Mouse (Mus musculus) cerebellum, adult 9-10 months (tissue): ENCODE results near the gene Trim43b.
A peak's percentile ranks its signal among the peaks of the same experiment; 100 is the strongest.
"Not testable (repeated sequence)": the region's sequence is repeated elsewhere in the genome, so short reads cannot be mapped to it uniquely, and the experiment has no call there.

Source experiments
- DNase-seq: peaks from one replicate; pipeline ENCODE4 v3.0.0; 2022

The Trim43b gene

DNA sequence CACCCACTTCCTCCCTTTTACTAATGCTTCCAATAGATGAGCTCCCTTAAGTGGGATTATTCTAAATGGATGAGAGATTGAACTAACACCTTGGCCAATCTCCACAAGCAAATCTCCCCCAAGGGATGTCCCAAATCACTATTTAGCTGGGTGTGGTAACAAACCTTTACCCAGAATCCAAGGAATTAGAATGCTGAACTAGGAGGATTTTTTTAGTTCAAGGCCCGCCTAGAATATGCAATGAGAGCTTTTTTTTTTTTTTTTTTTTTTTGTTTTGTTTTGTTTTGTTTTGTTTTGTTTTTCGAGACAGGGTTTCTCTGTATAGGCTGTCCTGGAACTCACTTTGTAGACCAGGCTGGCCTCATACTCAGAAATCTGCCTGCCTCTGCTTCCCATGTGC is at the start of gene Trim43b:
Gene Trim43b, minus strand, starts transcription at position 101 of the 400 bp plus-strand sequence.
- not testable (repeated sequence) for DNase-seq

DNA sequence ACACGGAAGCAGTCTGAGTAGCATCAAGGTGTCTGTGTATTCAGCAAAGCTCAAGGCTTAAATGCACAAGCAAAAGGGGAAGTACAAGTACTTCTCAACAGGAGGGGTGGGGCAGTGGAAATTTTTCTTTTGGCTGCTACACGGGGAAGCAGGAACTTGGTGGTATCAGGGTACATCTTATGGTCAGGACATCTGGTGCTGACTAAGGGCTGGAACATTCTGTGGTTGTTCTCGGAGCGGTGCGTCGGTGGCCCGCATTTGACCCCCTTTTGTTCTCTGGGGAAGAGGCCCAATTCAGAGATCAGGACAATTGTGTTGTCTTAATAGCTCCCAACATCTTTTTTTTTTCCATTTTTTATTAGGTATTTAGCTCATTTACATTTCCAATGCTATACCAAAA is 11.9 kb upstream of the Trim43b start:
- not testable (repeated sequence) for DNase-seq

DNA sequence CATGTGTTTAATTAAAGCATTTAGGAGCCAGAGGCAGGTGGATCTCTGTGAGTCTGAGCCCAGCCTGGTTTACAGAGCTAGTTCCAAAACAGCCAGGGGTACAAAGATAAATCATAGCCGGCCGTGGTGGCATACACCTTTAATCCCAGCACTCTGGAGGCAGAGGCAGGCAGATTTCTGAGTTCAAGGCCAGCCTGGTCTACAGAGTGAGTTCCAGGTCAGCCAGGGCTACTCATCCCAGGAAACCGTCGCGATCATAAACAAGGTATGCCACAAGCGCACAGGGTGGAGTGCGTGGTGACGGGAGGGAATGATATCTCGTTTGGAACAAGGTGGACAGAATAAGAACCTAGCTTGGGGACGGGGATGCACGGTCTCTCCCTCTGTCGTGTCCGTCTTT is 5.9 kb downstream of the Trim43b start:
- DNase-seq = not testable (repeated sequence)

DNA sequence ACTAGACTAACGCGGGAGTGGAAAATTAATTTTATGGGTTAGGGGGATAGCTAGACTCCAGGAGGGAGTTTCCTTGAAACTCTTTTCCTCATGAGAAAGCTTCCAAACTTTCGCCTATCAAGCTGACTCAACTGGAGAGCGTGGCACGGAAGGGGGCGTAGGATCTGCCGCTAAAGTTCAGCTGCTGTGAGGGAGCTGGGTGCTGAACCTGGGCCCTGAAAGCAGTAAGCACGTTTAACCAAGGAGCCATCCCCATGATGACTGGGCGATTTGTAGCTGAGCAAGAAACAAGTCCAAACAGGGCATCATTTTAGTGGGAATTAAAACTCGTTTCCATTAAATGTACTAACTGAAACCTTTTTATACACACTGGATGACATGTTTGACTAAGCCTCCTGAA is 13.0 kb downstream of the Trim43b start:
- not testable (repeated sequence) for DNase-seq

DNA sequence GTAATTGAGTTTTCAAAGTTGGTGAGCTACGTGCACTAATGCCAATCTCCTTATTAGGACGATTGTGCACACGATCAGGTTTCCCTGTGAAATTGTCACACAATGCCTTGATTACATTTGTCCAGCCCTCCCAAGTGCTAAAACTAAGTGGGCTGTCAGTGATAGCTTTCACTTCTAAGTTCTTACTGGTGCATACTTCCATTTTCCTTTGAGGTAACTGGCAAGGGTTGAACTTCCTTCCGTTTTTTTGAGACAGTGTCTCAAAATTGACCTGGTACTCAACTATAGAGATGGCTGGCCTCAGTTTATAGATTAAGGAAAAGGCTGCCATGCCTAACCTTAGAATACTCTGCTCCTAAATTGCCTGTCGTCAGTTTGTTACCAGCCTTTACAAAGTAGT is 16.1 kb downstream of the Trim43b start:
- not testable (repeated sequence) for DNase-seq

DNA sequence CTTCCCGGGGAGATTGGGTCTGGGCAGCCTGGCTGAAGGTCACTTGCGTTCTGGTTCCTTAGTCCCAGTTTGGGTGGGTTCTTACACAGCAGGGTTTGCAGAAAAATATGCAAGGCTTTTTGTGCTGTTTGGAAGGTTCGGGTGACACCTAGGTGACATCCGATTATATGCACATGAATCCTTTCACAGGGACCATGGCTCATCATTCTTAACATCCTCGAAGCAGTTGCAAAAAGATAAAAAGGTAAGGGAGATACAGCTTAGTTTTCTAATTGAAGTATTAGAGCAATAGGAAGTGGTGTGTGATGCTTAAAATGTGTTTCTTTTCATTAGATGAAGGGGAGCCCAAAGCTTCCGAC is 25.5 kb downstream of the Trim43b start:
- DNase-seq = not testable (repeated sequence)

DNA sequence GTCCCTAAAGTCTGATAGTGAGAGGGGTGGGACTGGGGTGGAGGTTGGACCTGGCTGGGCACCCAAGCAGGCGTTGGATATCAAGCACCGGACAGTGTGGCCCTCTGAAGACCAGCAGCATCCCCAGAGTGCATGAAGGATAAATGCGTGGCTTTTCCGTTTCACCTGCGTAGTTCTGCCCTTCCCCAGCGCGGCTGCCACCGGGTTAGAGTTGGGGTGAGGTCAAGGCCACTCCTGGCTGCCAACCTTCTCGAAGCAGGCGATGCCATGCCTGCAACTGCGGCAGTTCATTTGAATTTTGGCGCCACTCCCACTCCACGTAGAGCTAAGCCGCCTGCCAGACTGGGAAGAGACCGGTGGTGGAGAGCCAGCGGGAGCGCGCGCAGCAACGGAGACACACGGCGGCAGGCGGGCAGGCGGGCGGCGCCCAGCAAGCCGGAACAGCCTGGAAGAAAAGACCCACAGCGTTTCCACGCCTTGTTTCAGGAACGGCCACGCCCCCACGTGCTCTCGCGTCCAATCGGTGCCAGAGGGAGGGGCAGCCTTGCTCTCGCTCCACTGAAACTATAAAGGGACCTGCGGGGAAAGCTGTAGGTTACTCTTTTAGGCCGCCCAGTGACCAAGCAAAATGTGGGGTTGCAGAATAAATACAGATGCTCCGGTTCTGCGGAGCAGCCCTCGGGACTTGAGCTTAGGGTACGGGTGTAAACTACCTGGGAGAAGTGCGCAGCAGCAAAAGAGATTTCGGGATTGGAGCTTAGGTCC is 26.1 kb downstream of the Trim43b start:
- DNase-seq = peak; percentile 78
